Mouse (Mus musculus) forebrain, embryonic 13.5 days (tissue): Measurements from ENCODE around the gene Pram1. TPM values are rescaled to one million over a fixed set of nuclear protein-coding genes. Genes with fewer than 3 reads are reported as not detected.

Experiments
- ATAC-seq: fragments of 200-750 bp; cut with Nextera tagmentation; 2 replicates; pipeline ENCODE4 v1.8.0; 2017
- H3K27ac ChIP-seq: fragments of 300-500 bp; sonication (generic); 2 replicates; pipeline ENCODE4 v1.5.1; 2015; ENCODE audit warnings: inconsistent platforms, mild to moderate bottlenecking, moderate library complexity
- H3K27me3 ChIP-seq: fragments of 300-500 bp; sonication (generic); 2 replicates; pipeline ENCODE4 v1.6.1; 2015; ENCODE audit warnings: mild to moderate bottlenecking, inconsistent platforms
- H3K36me3 ChIP-seq: fragments of 300-500 bp; sonication (generic); 2 replicates; pipeline ENCODE4 v1.6.1; 2015; ENCODE audit warnings: mild to moderate bottlenecking, inconsistent platforms; ENCODE audit not compliant: poor library complexity, severe bottlenecking
- H3K4me1 ChIP-seq: fragments of 300-500 bp; sonication (generic); 2 replicates; pipeline ENCODE4 v1.6.1; 2015; ENCODE audit warnings: inconsistent platforms
- H3K4me2 ChIP-seq: fragments of 300-500 bp; sonication (generic); 2 replicates; pipeline ENCODE4 v1.6.1; 2015; ENCODE audit warnings: inconsistent platforms, mild to moderate bottlenecking, moderate library complexity
- H3K4me3 ChIP-seq: fragments of 300-500 bp; sonication (generic); 2 replicates; pipeline ENCODE4 v1.5.1; 2015; ENCODE audit warnings: mild to moderate bottlenecking, inconsistent platforms
- H3K9ac ChIP-seq: fragments of 300-500 bp; sonication (generic); 2 replicates; pipeline ENCODE4 v1.6.1; 2015; ENCODE audit warnings: mild to moderate bottlenecking, inconsistent platforms
- H3K9me3 ChIP-seq: fragments of 300-500 bp; sonication (generic); replicated peaks from 2 replicates; pipeline ENCODE4 v1.6.1; 2016; ENCODE audit warnings: inconsistent platforms
- WGBS: fragments of 180-500 bp; shearing (Covaris S2); methylation state at CpG from one replicate; pipeline ENCODE4 v1.1.7; 2015; 5-methylcytosine and 5-hydroxymethylcytosine counted together
- polyA plus RNA-seq: library from polyadenylated mRNA; unstranded; fragments of >200 nt; fragmentation: Nextera tagmentation; extraction: Ambion mirVana; gene quantifications from 2 replicates; pipeline ENCODE4 v1.2.1, GENCODE M21; 2015

Pram1 gene
- polyA plus RNA-seq, 1 experiment from 2014 or later = 0.75 TPM

- Histone ChIP-seq H3K4me1 (peaks cover 31% of the 10 kb centered on the region), H3K9me3 (no peaks in the 10 kb centered on the region), H3K27me3 (no peaks in the 10 kb centered on the region), H3K9ac (peak overlapping the region; percentile 88), H3K27ac (peak overlapping the region; percentile 96), H3K36me3 (peaks cover 27% of the 10 kb centered on the region), H3K4me2 (peak overlapping the region; percentile 73), H3K4me3 (peak overlapping the region; percentile 69)
- 74% methylated on average over 12 of the region's 12 CpGs for WGBS
- ATAC-seq = no peak
Observed at GRCm38 (mm10) chr17:33629487-33630125, 8.2 kb upstream of the Pram1 start.

DNA sequence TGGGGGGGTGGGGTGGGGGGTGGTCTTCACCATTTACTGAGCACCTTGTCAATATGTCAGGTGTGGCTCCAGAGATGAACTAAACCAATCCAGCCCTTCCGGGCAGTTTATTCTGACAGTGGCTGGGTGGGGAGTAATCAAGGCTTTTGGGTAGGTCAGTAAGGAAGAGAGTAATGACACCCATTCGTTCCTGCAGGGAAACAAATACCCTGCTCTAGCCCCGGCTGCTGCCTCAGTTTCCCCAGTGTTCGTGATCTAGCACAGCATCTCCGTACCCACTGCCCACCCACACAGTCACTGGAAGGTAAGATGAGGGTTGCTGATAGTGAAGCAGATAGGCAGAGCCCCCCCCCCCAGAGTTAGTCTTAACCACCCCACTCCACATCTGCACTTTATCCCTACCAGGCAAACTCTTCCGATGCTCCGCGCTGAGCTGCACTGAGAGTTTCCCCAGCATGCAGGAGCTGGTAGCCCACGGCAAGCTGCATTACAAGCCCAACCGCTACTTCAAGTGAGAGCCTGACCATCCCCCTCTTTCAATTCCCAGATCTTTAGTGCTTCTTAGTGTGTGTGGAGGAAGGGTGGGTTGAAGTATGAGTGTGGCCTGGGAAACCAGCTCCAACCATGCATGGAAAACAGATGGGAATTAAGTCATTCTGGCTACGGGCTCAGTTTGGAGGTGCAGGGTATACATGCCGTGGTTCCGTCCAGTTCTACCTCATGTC is 7.5 kb upstream of the Pram1 start:
- Histone ChIP-seq H3K36me3 (peaks cover 27% of the 10 kb centered on the region), H3K4me2 (peak overlapping the region; percentile 73), H3K27me3 (no peaks in the 10 kb centered on the region), H3K4me1 (peaks cover 31% of the 10 kb centered on the region), H3K9me3 (no peaks in the 10 kb centered on the region), H3K9ac (no peak overlapping the region), H3K27ac (no peak overlapping the region), H3K4me3 (no peak overlapping the region)
- WGBS = 90% methylated on average over 13 of the region's 13 CpGs
- no peak for ATAC-seq

- H3K4me1 ChIP-seq = peaks cover 31% of the 10 kb centered on the region
- no peaks in the 10 kb centered on the region for H3K27me3 ChIP-seq
- ATAC-seq = no peak
- peaks cover 27% of the 10 kb centered on the region for H3K36me3 ChIP-seq
- H3K4me2 ChIP-seq = no peak overlapping the region
- H3K9ac ChIP-seq = no peak overlapping the region
- no peaks in the 10 kb centered on the region for H3K9me3 ChIP-seq
- no peak overlapping the region for H3K27ac ChIP-seq
- no peak overlapping the region for H3K4me3 ChIP-seq
- WGBS = 96% methylated on average over 9 of the region's 9 CpGs
Observed at GRCm38 (mm10) chr17:33631236-33631635, 6.6 kb upstream of the Pram1 start.

GRCm38 (mm10) chr17:33631796-33632195 is 6.1 kb upstream of the Pram1 start:
- no peaks in the 10 kb centered on the region for H3K27me3 ChIP-seq
- WGBS = 88% methylated on average over 5 of the region's 5 CpGs
- no peak overlapping the region for H3K9ac ChIP-seq
- ATAC-seq = no peak
- H3K27ac ChIP-seq = no peak overlapping the region
- H3K9me3 ChIP-seq = no peaks in the 10 kb centered on the region
- no peak overlapping the region for H3K4me2 ChIP-seq
- H3K4me1 ChIP-seq = peaks cover 31% of the 10 kb centered on the region
- H3K36me3 ChIP-seq = peaks cover 27% of the 10 kb centered on the region
- no peak overlapping the region for H3K4me3 ChIP-seq

- Histone ChIP-seq H3K36me3 (peaks cover 43% of the 10 kb centered on the region), H3K9me3 (no peaks in the 10 kb centered on the region), H3K27me3 (no peaks in the 10 kb centered on the region), H3K4me3 (no peak overlapping the region), H3K4me2 (no peak overlapping the region), H3K4me1 (peaks cover under 1% of the 10 kb centered on the region; the same call in 1 of the 2 replicates), H3K27ac (no peak overlapping the region), H3K9ac (no peak overlapping the region)
- WGBS = 75% methylated on average over 2 of the region's 2 CpGs
- no peak for ATAC-seq
Observed at GRCm38 (mm10) chr17:33637038-33637437, 818 bp upstream of the Pram1 start.

GRCm38 (mm10) chr17:33639743-33640142 is 1.9 kb downstream of the Pram1 start:
- Histone ChIP-seq H3K27ac (no peak overlapping the region), H3K4me3 (no peak overlapping the region), H3K36me3 (peaks cover 61% of the 10 kb centered on the region), H3K9me3 (no peaks in the 10 kb centered on the region), H3K9ac (no peak overlapping the region), H3K4me2 (no peak overlapping the region), H3K4me1 (no peaks in the 10 kb centered on the region), H3K27me3 (no peaks in the 10 kb centered on the region)
- WGBS = 72% methylated on average over 6 of the region's 6 CpGs
- no peak for ATAC-seq

DNA sequence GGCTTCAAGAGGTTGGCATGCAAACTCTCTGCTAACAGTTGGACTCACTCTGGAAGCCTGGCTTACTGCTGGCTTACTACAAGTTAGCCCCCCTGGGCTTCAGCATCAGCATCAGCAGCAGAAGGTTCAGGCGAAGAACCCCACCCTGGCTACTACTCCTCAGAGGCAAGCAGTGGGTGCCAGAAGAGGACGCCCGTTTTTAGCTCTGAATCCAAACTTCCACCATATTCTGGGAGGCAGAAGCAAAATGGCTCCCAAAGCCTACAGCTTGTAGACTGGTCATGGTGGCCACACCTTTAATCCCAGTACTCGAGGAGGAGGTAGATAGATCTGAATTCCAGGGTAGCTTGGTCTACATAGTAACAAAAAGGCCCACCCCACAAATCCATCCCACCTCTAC is 6.2 kb downstream of the Pram1 start:
- no peak for ATAC-seq
- WGBS = 91% methylated on average over 4 of the region's 4 CpGs
- Histone ChIP-seq H3K36me3 (peaks cover 91% of the 10 kb centered on the region), H3K27me3 (no peaks in the 10 kb centered on the region), H3K4me1 (no peaks in the 10 kb centered on the region), H3K4me3 (no peak overlapping the region), H3K9me3 (no peaks in the 10 kb centered on the region), H3K4me2 (no peak overlapping the region), H3K27ac (no peak overlapping the region), H3K9ac (no peak overlapping the region)

DNA sequence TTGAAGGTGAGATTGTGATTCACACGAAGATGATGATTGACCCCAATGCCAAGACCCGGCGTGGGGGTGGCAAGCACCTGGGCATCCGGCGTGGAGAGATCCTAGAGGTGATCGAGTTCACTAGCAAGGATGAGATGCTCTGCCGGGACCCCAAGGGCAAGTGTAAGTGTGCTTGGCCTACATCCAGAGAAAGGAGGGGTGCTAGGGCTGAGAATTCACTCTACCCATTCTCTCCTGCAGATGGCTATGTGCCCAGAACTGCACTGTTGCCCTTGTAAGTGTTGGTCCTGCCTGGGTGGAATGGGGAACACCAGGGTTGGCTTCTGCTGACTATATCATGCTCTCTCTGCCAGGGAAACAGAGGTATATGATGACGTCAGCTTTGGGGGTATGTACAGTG is 7.2 kb downstream of the Pram1 start:
- no peak overlapping the region for H3K4me2 ChIP-seq
- 98% methylated on average over 8 of the region's 8 CpGs for WGBS
- H3K9me3 ChIP-seq = no peaks in the 10 kb centered on the region
- H3K27me3 ChIP-seq = no peaks in the 10 kb centered on the region
- no peaks in the 10 kb centered on the region for H3K4me1 ChIP-seq
- H3K4me3 ChIP-seq = no peak overlapping the region
- H3K9ac ChIP-seq = no peak overlapping the region
- H3K36me3 ChIP-seq = peaks cover 97% of the 10 kb centered on the region
- no peak overlapping the region for H3K27ac ChIP-seq
- no peak for ATAC-seq

- Histone ChIP-seq H3K9ac (no peak overlapping the region), H3K4me3 (no peak overlapping the region), H3K36me3 (peaks cover 97% of the 10 kb centered on the region), H3K27ac (no peak overlapping the region), H3K4me1 (no peaks in the 10 kb centered on the region), H3K4me2 (no peak overlapping the region), H3K27me3 (no peaks in the 10 kb centered on the region), H3K9me3 (no peaks in the 10 kb centered on the region)
- WGBS = 96% methylated on average over 34 of the region's 34 CpGs
- peak; percentile 43; the same call in 1 of the 2 replicates for ATAC-seq
Observed at GRCm38 (mm10) chr17:33649781-33650475, 12.1 kb downstream of the Pram1 start.

- Histone ChIP-seq H3K4me1 (peaks cover 19% of the 10 kb centered on the region), H3K27ac (no peak overlapping the region), H3K9ac (no peak overlapping the region), H3K36me3 (peaks cover 57% of the 10 kb centered on the region), H3K4me3 (no peak overlapping the region), H3K27me3 (no peaks in the 10 kb centered on the region), H3K9me3 (no peaks in the 10 kb centered on the region), H3K4me2 (no peak overlapping the region)
- 87% methylated on average over 3 of the region's 3 CpGs for WGBS
- no peak for ATAC-seq
Observed at GRCm38 (mm10) chr17:33666813-33667212, 29.0 kb downstream of the Pram1 start.

GRCm38 (mm10) chr17:33669681-33670080 is 31.8 kb downstream of the Pram1 start:
- Histone ChIP-seq H3K4me1 (peaks cover 19% of the 10 kb centered on the region), H3K9me3 (no peaks in the 10 kb centered on the region), H3K27ac (no peak overlapping the region), H3K4me2 (no peak overlapping the region), H3K36me3 (peaks cover 41% of the 10 kb centered on the region), H3K9ac (no peak overlapping the region), H3K27me3 (no peaks in the 10 kb centered on the region), H3K4me3 (no peak overlapping the region)
- 81% methylated on average over 3 of the region's 3 CpGs for WGBS
- ATAC-seq = no peak

DNA sequence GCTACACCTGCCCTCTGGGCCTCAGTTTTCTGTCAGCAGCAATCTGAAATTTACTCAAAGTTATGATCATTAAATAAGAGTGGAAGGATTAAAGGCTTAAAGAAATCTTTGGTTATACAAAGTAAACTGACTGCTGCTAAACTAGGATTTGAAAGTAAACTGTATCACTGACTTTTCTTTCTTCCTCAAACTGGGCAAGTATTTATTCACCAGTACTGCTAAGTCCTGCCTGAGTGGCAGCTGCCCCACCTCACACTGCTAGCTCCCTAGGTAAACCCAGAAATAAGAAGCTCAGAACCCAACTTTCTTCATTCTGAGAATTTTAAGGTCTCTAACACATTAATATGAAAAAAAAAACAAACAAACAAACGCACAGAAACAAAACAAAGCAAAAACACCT is 36.0 kb downstream of the Pram1 start:
- no peaks in the 10 kb centered on the region for H3K27me3 ChIP-seq
- ATAC-seq = no peak
- 90% methylated on average over 1 of the region's 1 CpGs for WGBS
- H3K4me1 ChIP-seq = peaks cover 26% of the 10 kb centered on the region
- H3K27ac ChIP-seq = no peak overlapping the region
- H3K36me3 ChIP-seq = peaks cover 30% of the 10 kb centered on the region
- H3K4me3 ChIP-seq = no peak overlapping the region
- no peak overlapping the region for H3K9ac ChIP-seq
- H3K9me3 ChIP-seq = no peaks in the 10 kb centered on the region
- H3K4me2 ChIP-seq = no peak overlapping the region
